Mouse (Mus musculus): ENCODE data around the gene Ifrd2. TPM values are rescaled to one million over a fixed set of nuclear protein-coding genes. Genes with fewer than 3 reads are reported as not detected.

Ifrd2 gene
- 10 to 100 TPM; 12.4 to 15.4 (median 14.0) TPM for total RNA-seq (2022)

GRCm38 (mm10) chr9:107586974-107587832 lies at the start of gene Ifrd2:
Gene Ifrd2 (plus strand): TSS chr9:107587642.
- DNase-seq (ENCODE audit: low spot score in 2 of 2) = peak; percentile 98 to 99

GRCm38 (mm10) chr9:107538231-107538630 lies 49.2 kb upstream of the Ifrd2 start:
- peak in 1 of 2 experiments; percentile 62 for DNase-seq (ENCODE audit: low spot score in 2 of 2)

GRCm38 (mm10) chr9:107538711-107539110 lies 48.7 kb upstream of the Ifrd2 start:
- DNase-seq (ENCODE audit: low spot score in 2 of 2) = no peak

- DNase-seq (ENCODE audit: low spot score in 2 of 2) = no peak
Measured at GRCm38 (mm10) chr9:107539940-107540339, 47.5 kb upstream of the Ifrd2 start.

GRCm38 (mm10) chr9:107540420-107540819 lies 47.0 kb upstream of the Ifrd2 start:
- DNase-seq (ENCODE audit: low spot score in 2 of 2) = no peak

- DNase-seq (ENCODE audit: low spot score in 2 of 2) = no peak
Measured at GRCm38 (mm10) chr9:107541005-107541404, 46.4 kb upstream of the Ifrd2 start.

- peak; percentile 93 to 94 for DNase-seq (ENCODE audit: low spot score in 2 of 2)
Measured at GRCm38 (mm10) chr9:107541474-107542351, 45.7 kb upstream of the Ifrd2 start, which contains the start of the genes Cyb561d2 and Nprl2. Gene Cyb561d2 (minus strand): TSS chr9:107542193. Gene Nprl2 (plus strand): TSS chr9:107542226.

- no peak for DNase-seq (ENCODE audit: low spot score in 2 of 2)
Measured at GRCm38 (mm10) chr9:107542352-107542686, 45.1 kb upstream of the Ifrd2 start.

- no peak for DNase-seq (ENCODE audit: low spot score in 2 of 2)
Measured at GRCm38 (mm10) chr9:107542721-107543120, 44.7 kb upstream of the Ifrd2 start.

- no peak for DNase-seq (ENCODE audit: low spot score in 2 of 2)
Measured at GRCm38 (mm10) chr9:107543299-107543698, 44.1 kb upstream of the Ifrd2 start.

- no peak for DNase-seq (ENCODE audit: low spot score in 2 of 2)
Measured at GRCm38 (mm10) chr9:107544196-107544700, 43.2 kb upstream of the Ifrd2 start.

- DNase-seq (ENCODE audit: low spot score in 2 of 2) = no peak
Measured at GRCm38 (mm10) chr9:107544729-107545128, 42.7 kb upstream of the Ifrd2 start.

GRCm38 (mm10) chr9:107545199-107545598 lies 42.2 kb upstream of the Ifrd2 start:
- DNase-seq (ENCODE audit: low spot score in 2 of 2) = no peak

- DNase-seq (ENCODE audit: low spot score in 2 of 2) = peak in 1 of 2 experiments; percentile 78
Measured at GRCm38 (mm10) chr9:107545602-107546001, 41.8 kb upstream of the Ifrd2 start.

GRCm38 (mm10) chr9:107547026-107547425 lies 40.4 kb upstream of the Ifrd2 start, which contains the start of gene Zmynd10:
Gene Zmynd10 (plus strand): TSS chr9:107547298.
- peak; percentile 87 to 88 for DNase-seq (ENCODE audit: low spot score in 2 of 2)

- DNase-seq (ENCODE audit: low spot score in 2 of 2) = no peak
Measured at GRCm38 (mm10) chr9:107547957-107548356, 39.5 kb upstream of the Ifrd2 start.

- DNase-seq (ENCODE audit: low spot score in 2 of 2) = no peak
Measured at GRCm38 (mm10) chr9:107548820-107549219, 38.6 kb upstream of the Ifrd2 start.

GRCm38 (mm10) chr9:107549297-107550074 lies 38.0 kb upstream of the Ifrd2 start:
- DNase-seq (ENCODE audit: low spot score in 2 of 2) = no peak

GRCm38 (mm10) chr9:107550491-107551116 lies 36.8 kb upstream of the Ifrd2 start:
- no peak for DNase-seq (ENCODE audit: low spot score in 2 of 2)

GRCm38 (mm10) chr9:107551117-107551889 lies 36.1 kb upstream of the Ifrd2 start, which contains the start of gene Rassf1:
Gene Rassf1 (plus strand): TSS chr9:107551555.
- no peak for DNase-seq (ENCODE audit: low spot score in 2 of 2)

Data from layer of hippocampus, adult 8-10 months (tissue).